In genomic region chr1:52232766-52233140, GRCm38 (mm10) we compare ENCODE assay signal across 8 mouse cellular contexts. TPM values are rescaled to one million over a fixed set of nuclear protein-coding genes. Genes with fewer than 3 reads are reported as not detected.
DNase-seq lines count a peak whose midpoint lies in the region; ATAC-seq and TF ChIP-seq lines count a peak whose summit lies in the region.

No protein-coding gene starts in this region.

- H3K4me2 ChIP-seq in heart, embryonic 13.5 days = peak overlapping the region; percentile 68
- H3K4me2 ChIP-seq in forebrain, embryonic 15.5 days (replicated peaks) = peak overlapping the region; percentile 57
- H3K4me2 ChIP-seq in liver, embryonic 16.5 days (ENCODE audit: low read depth, low read length) = peak overlapping the region; percentile 99

- DNase-seq in heart, adult 8-10 months (ENCODE audit: low spot score) = no peak
- DNase-seq in cerebellum, adult 11-12 months = no peak
- no peak for DNase-seq in layer of hippocampus, adult 8-10 months (ENCODE audit: low spot score in 2 of 2)
- DNase-seq in kidney, postnatal 4 days = no peak

- peaks cover 28% of the 10 kb centered on the region for H3K4me1 ChIP-seq in heart, embryonic 13.5 days
- peaks cover 38% of the 10 kb centered on the region for H3K4me1 ChIP-seq in E14TG2a.4 (replicated peaks; ENCODE audit: low read depth, low read length)
- peaks cover 23% of the 10 kb centered on the region for H3K4me1 ChIP-seq in forebrain, embryonic 15.5 days
- H3K4me1 ChIP-seq in liver, embryonic 16.5 days (ENCODE audit: control insufficient read depth, low read depth, low read length) = peaks cover 15% of the 10 kb centered on the region

- peak overlapping the region; percentile 95 for H3K27ac ChIP-seq in heart, embryonic 13.5 days (replicated peaks)
- H3K27ac ChIP-seq in forebrain, embryonic 15.5 days (replicated peaks) = peak overlapping the region; percentile 97
- H3K27ac ChIP-seq in liver, embryonic 16.5 days (ENCODE audit: low read length) = peak overlapping the region; percentile 93

- peak overlapping the region; percentile 99 for H3K9ac ChIP-seq in heart, embryonic 13.5 days
- peak overlapping the region; percentile 93 for H3K9ac ChIP-seq in forebrain, embryonic 15.5 days (replicated peaks)
- H3K9ac ChIP-seq in liver, embryonic 16.5 days (ENCODE audit: low read depth, low read length) = peak overlapping the region; percentile 98

- H3K9me3 ChIP-seq in heart, embryonic 13.5 days = no peaks in the 10 kb centered on the region
- no peaks in the 10 kb centered on the region for H3K9me3 ChIP-seq in E14TG2a.4 (ENCODE audit: low read length)
- H3K9me3 ChIP-seq in forebrain, embryonic 15.5 days = no peaks in the 10 kb centered on the region
- H3K9me3 ChIP-seq in liver, embryonic 16.5 days (replicated peaks; ENCODE audit: control insufficient read depth, low read length) = no peaks in the 10 kb centered on the region

- ATAC-seq in heart, embryonic 13.5 days (ENCODE audit: extremely low read depth, insufficient number of reproducible peaks, low FRiP score, low TSS enrichment) = peak; percentile 45; the same call in 1 of the 2 replicates
- ATAC-seq in forebrain, embryonic 15.5 days (replicated peaks) = peak; percentile 83
- ATAC-seq in liver, embryonic 16.5 days (ENCODE audit: low read depth) = peak; percentile 35

- under 1% methylated on average over 57 of the region's 57 CpGs for WGBS in heart, embryonic 13.5 days
- whole genome bisulfite sequencing in forebrain, embryonic 15.5 days = under 1% methylated on average over 41 of the region's 57 CpGs
- WGBS in liver, embryonic 16.5 days (ENCODE audit: insufficient replicate concordance) = 0% methylated on average over 51 of the region's 57 CpGs

- TF ChIP-seq CTCF in E14TG2a.4 (conservative IDR thresholded peaks at IDR 0.05; ENCODE audit: low read length) = no peak

- no peaks in the 10 kb centered on the region for H3K36me3 ChIP-seq in heart, embryonic 13.5 days
- peaks cover 14% of the 10 kb centered on the region; the same call in 1 of the 2 replicates for H3K36me3 ChIP-seq in E14TG2a.4 (ENCODE audit: insufficient read depth, low read length)
- H3K36me3 ChIP-seq in forebrain, embryonic 15.5 days = no peaks in the 10 kb centered on the region
- no peaks in the 10 kb centered on the region for H3K36me3 ChIP-seq in liver, embryonic 16.5 days (ENCODE audit: control insufficient read depth, insufficient read depth)

- no peaks in the 10 kb centered on the region for H3K27me3 ChIP-seq in heart, embryonic 13.5 days (replicated peaks)
- H3K27me3 ChIP-seq in E14TG2a.4 (ENCODE audit: insufficient read depth, low read length) = no peaks in the 10 kb centered on the region; the same call in 1 of the 2 replicates
- H3K27me3 ChIP-seq in forebrain, embryonic 15.5 days = no peaks in the 10 kb centered on the region
- H3K27me3 ChIP-seq in liver, embryonic 16.5 days (ENCODE audit: control insufficient read depth, insufficient read depth, low read depth, low read length) = no peaks in the 10 kb centered on the region

- H3K4me3 ChIP-seq in heart, embryonic 13.5 days = peak overlapping the region; percentile 85
- H3K4me3 ChIP-seq in E14TG2a.4 (replicated peaks; ENCODE audit: low read length) = peak overlapping the region; percentile 95
- peak overlapping the region; percentile 89 for H3K4me3 ChIP-seq in forebrain, embryonic 15.5 days
- H3K4me3 ChIP-seq in liver, embryonic 16.5 days (ENCODE audit: low read depth, low read length) = peak overlapping the region; percentile 98

RNA-seq across cellular contexts. Expression of gene Gls, which starts 0.3 kb away (rescaled TPM):
- polyA plus RNA-seq in heart, embryonic 13.5 days (2015; fragmentation: Nextera tagmentation; extraction: Ambion mirVana) = 14.7 and 20.5 TPM in 2 replicates
- 10 to 100 TPM; 66.5 to 87.3 (median 81.9) TPM for total RNA-seq in heart, adult 8-10 months (2022)
- 35.4 and 37.1 TPM in 2 replicates for polyA plus RNA-seq in forebrain, embryonic 15.5 days (2015; fragmentation: Nextera tagmentation; extraction: Ambion mirVana)
- polyA plus RNA-seq in liver, embryonic 16.5 days (2015; fragmentation: Nextera tagmentation; extraction: Ambion mirVana) = 3.7 and 3.9 TPM in 2 replicates
- 100 to 1,000 TPM; 331 to 426 (median 367) TPM for total RNA-seq in layer of hippocampus, adult 8-10 months (2022)
